Mouse (Mus musculus) lung, postnatal 0 days (tissue): ENCODE results near the gene Gng2. TPM values are rescaled to one million over a fixed set of nuclear protein-coding genes. Genes with fewer than 3 reads are reported as not detected.

ENCODE experiments used
- ATAC-seq: fragments of 200-750 bp; cut with Nextera tagmentation; 2 replicates; pipeline ENCODE4 v1.8.0; 2017; ENCODE audit warnings: moderate library complexity
- DNase-seq: peaks from one replicate; pipeline ENCODE4 v3.0.0-alpha.2; 2016; ENCODE audit warnings: low spot score
- H3K27ac ChIP-seq: fragments of 300-500 bp; sonication (generic); 2 replicates; pipeline ENCODE4 v1.5.1; 2014; ENCODE audit warnings: antibody characterized with exemption, mild to moderate bottlenecking, low read length, mixed read lengths
- H3K27me3 ChIP-seq: fragments of 300-500 bp; sonication (generic); replicated peaks from 2 replicates; pipeline ENCODE4 v1.6.1; 2014; ENCODE audit warnings: low read length, mixed read lengths; ENCODE audit not compliant: insufficient read depth
- H3K36me3 ChIP-seq: fragments of 300-500 bp; sonication (generic); 2 replicates; pipeline ENCODE4 v1.6.1; 2014; ENCODE audit warnings: low read length, mixed read lengths; ENCODE audit not compliant: insufficient read depth
- H3K4me1 ChIP-seq: fragments of 300-500 bp; sonication (generic); 2 replicates; pipeline ENCODE4 v1.6.1; 2014; ENCODE audit warnings: antibody characterized with exemption, low read depth, low read length, mixed read lengths; ENCODE audit not compliant: insufficient read depth
- H3K4me2 ChIP-seq: fragments of 300-500 bp; sonication (generic); replicated peaks from 2 replicates; pipeline ENCODE4 v1.6.1; 2014; ENCODE audit warnings: low read depth, mild to moderate bottlenecking, low read length, moderate library complexity, mixed read lengths
- H3K4me3 ChIP-seq: fragments of 300-500 bp; sonication (generic); 2 replicates; pipeline ENCODE4 v1.5.1; 2014; ENCODE audit warnings: low read depth, low read length
- H3K9ac ChIP-seq: fragments of 300-500 bp; sonication (generic); replicated peaks from 2 replicates; pipeline ENCODE4 v1.6.1; 2014; ENCODE audit warnings: low read depth, mild to moderate bottlenecking
- H3K9me3 ChIP-seq: fragments of 300-500 bp; sonication (generic); 2 replicates; pipeline ENCODE4 v1.6.1; 2016; ENCODE audit warnings: low read length, mixed read lengths
- CTCF ChIP-seq: IDR thresholded peaks from 2 replicates; pipeline ENCODE4 v1.5.1; 2016; ENCODE audit warnings: antibody characterized with exemption, mild to moderate bottlenecking
- EP300 ChIP-seq: IDR thresholded peaks from 2 replicates; pipeline ENCODE4 v1.6.1; 2016; ENCODE audit warnings: antibody characterized with exemption, mild to moderate bottlenecking, control low read depth
- WGBS: fragments of 180-500 bp; shearing (Covaris S2); extraction: QIAGEN DNeasy Blood & Tissue Kit; methylation state at CpG from one replicate; pipeline ENCODE4 v1.1.7; 2014; 5-methylcytosine and 5-hydroxymethylcytosine counted together
- polyA plus RNA-seq: library from polyadenylated mRNA; unstranded; fragments of >200 nt; fragmentation: Nextera tagmentation; extraction: Ambion mirVana; gene quantifications from 2 replicates; pipeline ENCODE4 v1.2.1, GENCODE M21; 2015

The Gng2 gene
- polyA plus RNA-seq, 1 experiment from 2014 or later = 27.9 TPM

GRCm38 (mm10) chr14:19970845-19971244 lies 6.6 kb downstream of the Gng2 start:
- H3K9me3 ChIP-seq = no peaks in the 10 kb centered on the region
- no peak overlapping the region for H3K27ac ChIP-seq
- ATAC-seq = no peak
- no peak overlapping the region for H3K4me3 ChIP-seq
- 47% methylated on average over 3 of the region's 3 CpGs for WGBS
- DNase-seq = no peak
- H3K4me1 ChIP-seq = no peaks in the 10 kb centered on the region
- H3K9ac ChIP-seq = no peak overlapping the region
- H3K27me3 ChIP-seq = no peaks in the 10 kb centered on the region
- TF ChIP-seq EP300 (no peak), CTCF (no peak)
- H3K36me3 ChIP-seq = no peaks in the 10 kb centered on the region
- H3K4me2 ChIP-seq = no peak overlapping the region

- TF ChIP-seq EP300 (no peak), CTCF (no peak)
- Histone ChIP-seq H3K4me3 (no peak overlapping the region), H3K36me3 (no peaks in the 10 kb centered on the region), H3K9me3 (no peaks in the 10 kb centered on the region), H3K4me2 (no peak overlapping the region), H3K9ac (no peak overlapping the region), H3K27me3 (no peaks in the 10 kb centered on the region), H3K27ac (no peak overlapping the region), H3K4me1 (no peaks in the 10 kb centered on the region)
- 76% methylated on average over 6 of the region's 6 CpGs for WGBS
- no peak for DNase-seq
- no peak for ATAC-seq
Observed at GRCm38 (mm10) chr14:19970106-19970785, 7.2 kb downstream of the Gng2 start.

- TF ChIP-seq CTCF (no peak), EP300 (no peak)
- Histone ChIP-seq H3K27me3 (no peaks in the 10 kb centered on the region), H3K36me3 (no peaks in the 10 kb centered on the region), H3K9ac (no peak overlapping the region), H3K9me3 (no peaks in the 10 kb centered on the region), H3K4me1 (no peaks in the 10 kb centered on the region), H3K4me3 (no peak overlapping the region), H3K27ac (no peak overlapping the region), H3K4me2 (no peak overlapping the region)
- WGBS = 72% methylated on average over 1 of the region's 1 CpGs
- ATAC-seq (no peak), DNase-seq (no peak)
Observed at GRCm38 (mm10) chr14:19969566-19969965, 7.9 kb downstream of the Gng2 start.

DNA sequence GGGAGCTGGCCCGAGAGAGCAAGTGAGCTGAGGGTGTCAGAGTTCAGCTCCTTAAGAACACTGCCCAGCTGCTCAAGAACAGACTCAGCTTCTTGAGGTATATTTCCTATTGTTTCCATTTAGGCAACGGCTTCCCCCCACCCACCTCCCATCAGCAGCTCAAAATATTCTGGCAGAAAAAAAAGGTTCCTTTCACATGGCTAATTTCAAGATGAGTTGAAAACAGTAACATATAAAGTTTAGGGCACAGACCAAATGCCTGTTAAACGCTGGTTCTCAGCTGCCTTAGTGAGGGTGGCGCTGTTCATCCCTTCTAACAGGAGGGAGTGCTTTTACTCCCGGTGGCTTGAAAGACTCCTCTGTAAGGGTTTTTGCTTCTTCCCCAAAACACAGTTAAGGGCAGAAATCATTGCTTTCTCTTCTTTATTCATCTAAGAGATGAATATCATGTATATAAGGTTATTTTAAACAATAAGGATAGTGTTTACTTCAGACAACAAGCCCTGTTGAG lies 8.4 kb downstream of the Gng2 start:
- ATAC-seq = no peak
- no peak; the same call in 1 of the 2 replicates for TF ChIP-seq CTCF
- Histone ChIP-seq H3K9ac (no peak overlapping the region), H3K27me3 (no peaks in the 10 kb centered on the region), H3K9me3 (no peaks in the 10 kb centered on the region), H3K4me2 (no peak overlapping the region), H3K36me3 (no peaks in the 10 kb centered on the region), H3K4me3 (no peak overlapping the region), H3K27ac (no peak overlapping the region), H3K4me1 (no peaks in the 10 kb centered on the region)
- DNase-seq = no peak
- 54% methylated on average over 5 of the region's 5 CpGs for WGBS

DNA sequence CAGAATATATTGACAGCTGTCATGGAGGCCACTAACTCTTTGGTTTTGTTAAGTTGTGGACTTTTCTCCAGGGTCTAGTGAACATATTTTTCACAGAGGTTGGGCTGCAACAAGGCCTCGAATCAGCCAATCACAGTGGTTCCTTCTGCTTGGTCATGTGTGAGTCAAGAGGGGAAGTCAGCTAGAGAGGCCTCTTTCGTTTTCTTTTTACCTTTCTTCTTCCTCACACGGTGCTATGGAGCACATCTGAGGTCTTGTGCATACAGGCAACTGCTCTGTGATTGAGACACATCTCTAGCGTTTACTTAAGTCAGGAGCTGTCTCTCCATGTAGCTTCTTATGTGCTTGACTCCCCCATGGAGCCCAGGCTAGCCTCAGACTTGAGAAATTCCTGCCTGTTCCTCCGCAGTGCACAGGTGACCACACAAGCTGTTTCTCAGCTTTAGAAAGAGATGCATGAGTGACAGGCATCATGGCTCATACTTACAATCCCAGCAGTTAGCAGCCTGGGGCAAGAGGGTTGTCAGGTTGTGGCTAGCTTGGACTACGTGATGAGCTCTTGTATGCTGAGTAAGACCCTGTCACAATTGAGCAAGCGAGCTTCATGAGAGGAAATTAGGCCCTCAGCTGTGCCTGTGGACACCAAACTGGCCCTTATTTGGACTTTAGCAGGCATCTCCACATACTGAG lies 9.0 kb downstream of the Gng2 start:
- Histone ChIP-seq H3K36me3 (no peaks in the 10 kb centered on the region), H3K4me3 (no peak overlapping the region), H3K9ac (no peak overlapping the region), H3K4me1 (no peaks in the 10 kb centered on the region), H3K27ac (no peak overlapping the region), H3K4me2 (no peak overlapping the region), H3K27me3 (no peaks in the 10 kb centered on the region), H3K9me3 (no peaks in the 10 kb centered on the region)
- TF ChIP-seq CTCF (no peak), EP300 (no peak)
- peak; percentile 38 for DNase-seq
- ATAC-seq = peak; percentile 25; the same call in 1 of the 2 replicates
- WGBS = 71% methylated on average over 7 of the region's 7 CpGs

- no peaks in the 10 kb centered on the region for H3K27me3 ChIP-seq
- no peak overlapping the region for H3K9ac ChIP-seq
- no peak overlapping the region for H3K27ac ChIP-seq
- no peaks in the 10 kb centered on the region for H3K36me3 ChIP-seq
- H3K9me3 ChIP-seq = no peaks in the 10 kb centered on the region
- H3K4me3 ChIP-seq = no peak overlapping the region
- ATAC-seq (no peak), DNase-seq (no peak)
- no peaks in the 10 kb centered on the region for H3K4me1 ChIP-seq
- TF ChIP-seq CTCF (no peak), EP300 (no peak)
- 74% methylated on average over 8 of the region's 8 CpGs for WGBS
- H3K4me2 ChIP-seq = no peak overlapping the region
Observed at GRCm38 (mm10) chr14:19967482-19967881, 9.9 kb downstream of the Gng2 start.
